Mouse (Mus musculus) layer of hippocampus, adult 11-12 months (tissue): ENCODE data around the gene Olfr159.
"Not testable (repeated sequence)": the region's sequence is repeated elsewhere in the genome, so short reads cannot be mapped to it uniquely, and the experiment has no call there.

Experiments
- DNase-seq: peaks from one replicate; pipeline ENCODE4 v3.0.0; 2022; ENCODE audit warnings: low spot score

Gene Olfr159

GRCm38 (mm10) chr4:43770909-43771308, at the start of gene Olfr159:
Gene Olfr159, minus strand, starts transcription at chr4:43771009.
- DNase-seq: no peak

GRCm38 (mm10) chr4:43798936-43799335, 28.1 kb upstream of the Olfr159 start:
- DNase-seq: no peak

- not testable (repeated sequence) for DNase-seq
These were observed 25.0 kb upstream of the Olfr159 start for GRCm38 (mm10) chr4:43795844-43796243.

- no peak for DNase-seq
These were observed 24.5 kb upstream of the Olfr159 start for GRCm38 (mm10) chr4:43795296-43795695.

- DNase-seq: no peak
These were observed 1.5 kb upstream of the Olfr159 start for GRCm38 (mm10) chr4:43772304-43772703.

GRCm38 (mm10) chr4:43771626-43772025, 817 bp upstream of the Olfr159 start:
- DNase-seq: no peak

- DNase-seq: no peak
These were observed 1.4 kb downstream of the Olfr159 start for GRCm38 (mm10) chr4:43769374-43769773.

- no peak for DNase-seq
These were observed 2.5 kb downstream of the Olfr159 start for GRCm38 (mm10) chr4:43768341-43768740.

GRCm38 (mm10) chr4:43763410-43763809, 7.4 kb downstream of the Olfr159 start:
- DNase-seq: peak; percentile 70

- no peak for DNase-seq
These were observed 9.5 kb downstream of the Olfr159 start for GRCm38 (mm10) chr4:43761336-43761735.

GRCm38 (mm10) chr4:43760460-43760859, 10.3 kb downstream of the Olfr159 start:
- peak; percentile 43 for DNase-seq

- DNase-seq: peak; percentile 15
These were observed 11.0 kb downstream of the Olfr159 start for GRCm38 (mm10) chr4:43759571-43760418.

GRCm38 (mm10) chr4:43757213-43757612, 13.6 kb downstream of the Olfr159 start:
- no peak for DNase-seq

- DNase-seq: peak; percentile 38
These were observed 25.6 kb downstream of the Olfr159 start for GRCm38 (mm10) chr4:43745187-43745586.

- no peak for DNase-seq
These were observed 27.7 kb downstream of the Olfr159 start for GRCm38 (mm10) chr4:43743099-43743498.

GRCm38 (mm10) chr4:43742637-43743036, 28.2 kb downstream of the Olfr159 start:
- no peak for DNase-seq

- DNase-seq: no peak
These were observed 29.3 kb downstream of the Olfr159 start for GRCm38 (mm10) chr4:43741526-43741925.

- no peak for DNase-seq
These were observed 31.7 kb downstream of the Olfr159 start for GRCm38 (mm10) chr4:43738989-43739674.

GRCm38 (mm10) chr4:43737144-43737543, 33.7 kb downstream of the Olfr159 start:
- no peak for DNase-seq

- DNase-seq: no peak
These were observed 37.6 kb downstream of the Olfr159 start for GRCm38 (mm10) chr4:43733186-43733585.

GRCm38 (mm10) chr4:43732171-43732570, 38.6 kb downstream of the Olfr159 start:
- DNase-seq: no peak

GRCm38 (mm10) chr4:43730750-43731297, 40.0 kb downstream of the Olfr159 start:
- DNase-seq: no peak
